Mouse (Mus musculus): ENCODE results near the gene Col6a3. TPM values are rescaled to one million over a fixed set of nuclear protein-coding genes. Genes with fewer than 3 reads are reported as not detected.

Col6a3 gene
- polyA plus RNA-seq, 1 experiment, result 19.2 TPM

DNA sequence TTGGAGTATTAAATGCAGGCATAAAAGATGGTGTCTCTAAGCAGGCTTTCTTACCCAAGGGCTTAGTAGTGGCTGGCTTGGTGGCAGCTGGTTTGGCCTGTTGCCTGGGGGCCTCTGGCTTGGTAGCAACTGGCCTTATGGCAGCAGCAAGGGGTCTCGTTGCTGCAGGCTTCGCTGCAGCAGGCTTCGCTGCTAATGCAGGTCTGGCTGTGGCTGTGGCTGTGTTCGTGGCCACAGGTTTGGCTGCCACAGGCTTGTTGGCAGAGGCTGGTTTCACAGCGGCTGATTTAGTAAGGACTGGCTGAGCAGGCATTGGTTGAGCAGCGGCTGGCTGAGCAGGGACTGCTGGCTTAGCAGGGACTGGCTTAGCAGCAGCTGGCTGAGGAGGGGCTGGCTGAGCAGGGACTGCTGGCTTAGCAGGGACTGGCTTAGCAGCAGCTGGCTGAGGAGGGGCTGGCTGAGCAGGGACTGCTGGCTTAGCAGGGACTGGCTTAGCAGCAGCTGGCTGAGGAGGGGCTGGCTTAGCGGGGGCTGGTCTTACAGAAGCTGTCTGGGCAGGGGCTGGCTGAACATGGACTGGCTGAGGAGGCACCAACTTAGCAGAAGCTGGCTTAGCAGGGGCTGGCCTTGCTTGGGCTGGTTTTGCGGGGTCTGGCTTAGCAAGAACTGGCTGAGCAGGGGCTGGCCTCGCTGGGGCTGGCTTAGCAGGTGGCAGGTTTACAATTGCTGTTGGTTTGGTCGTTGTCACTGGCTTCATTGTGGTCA, 68.1 kb downstream of the Col6a3 start:
- no peaks in the 10 kb centered on the region for H3K4me1 ChIP-seq (ENCODE audit: control insufficient read depth, insufficient read depth, insufficient read length, low read length)
- no peaks in the 10 kb centered on the region for H3K27me3 ChIP-seq (ENCODE audit: control insufficient read depth, insufficient read depth, low read length)
- no peak overlapping the region for H3K4me3 ChIP-seq (ENCODE audit: low read depth, low read length)
- H3K27ac ChIP-seq (ENCODE audit: insufficient read depth, low read depth, low read length), result no peak overlapping the region
- WGBS, result 27% methylated on average over 10 of the region's 10 CpGs
- H3K36me3 ChIP-seq (ENCODE audit: control insufficient read depth, insufficient read depth, low read length), result no peaks in the 10 kb centered on the region
- TF ChIP-seq POLR2A (IDR thresholded peaks at IDR 0.05; ENCODE audit: low read depth, low read length), result no peak
- no peak for TF ChIP-seq CTCF (IDR thresholded peaks at IDR 0.05; ENCODE audit: extremely low read depth, insufficient read length, insufficient replicate concordance, low read depth, low read length)

DNA sequence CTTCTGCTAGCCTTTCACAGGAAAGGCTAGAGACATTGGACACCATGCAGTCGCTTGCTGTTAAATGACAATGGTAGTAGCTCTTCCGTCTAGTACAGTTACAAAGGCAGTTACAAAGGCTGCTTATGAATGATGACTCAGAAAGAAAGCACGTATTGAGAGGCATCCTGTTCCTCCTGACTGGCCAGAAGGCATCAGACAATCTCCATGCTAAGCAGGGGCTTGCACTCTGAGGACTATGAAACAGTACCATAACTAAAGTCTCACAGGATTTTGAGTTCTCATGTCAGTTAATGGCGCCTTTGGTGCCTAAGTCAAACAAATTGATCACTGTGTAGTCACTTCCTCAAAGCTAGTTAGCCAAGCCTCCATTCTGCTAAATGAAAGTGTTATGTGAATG, 72.6 kb downstream of the Col6a3 start:
- Histone ChIP-seq H3K36me3 (ENCODE audit: control insufficient read depth, insufficient read depth, low read length) (no peaks in the 10 kb centered on the region), H3K27me3 (ENCODE audit: control insufficient read depth, insufficient read depth, low read length) (no peaks in the 10 kb centered on the region), H3K4me1 (ENCODE audit: control insufficient read depth, insufficient read depth, insufficient read length, low read length) (no peaks in the 10 kb centered on the region), H3K4me3 (ENCODE audit: low read depth, low read length) (no peak overlapping the region), H3K27ac (ENCODE audit: insufficient read depth, low read depth, low read length) (no peak overlapping the region)
- TF ChIP-seq POLR2A (IDR thresholded peaks at IDR 0.05; ENCODE audit: low read depth, low read length) (no peak), CTCF (IDR thresholded peaks at IDR 0.05; ENCODE audit: extremely low read depth, insufficient read length, insufficient replicate concordance, low read depth, low read length) (no peak)
- 66% methylated on average over 4 of the region's 4 CpGs for WGBS

DNA sequence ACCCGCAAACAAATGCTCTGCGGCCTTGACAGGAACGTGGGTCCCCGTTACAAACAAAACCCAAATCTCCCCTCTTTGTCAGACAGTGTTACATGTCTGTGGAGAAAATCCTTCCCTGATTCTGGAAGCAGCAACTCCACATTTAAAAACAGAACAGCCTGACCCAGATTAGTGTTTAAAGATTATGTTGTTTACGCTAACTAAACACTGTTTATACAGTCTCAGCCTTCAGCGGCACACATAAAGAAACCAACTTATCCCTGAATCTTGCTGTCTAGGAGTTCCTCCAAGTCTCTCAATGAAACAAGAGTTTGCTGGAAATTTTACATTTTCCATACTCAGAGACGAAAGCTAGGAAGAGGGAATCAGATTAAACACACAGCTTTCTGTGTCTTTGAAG, 73.7 kb downstream of the Col6a3 start:
- Histone ChIP-seq H3K4me3 (ENCODE audit: low read depth, low read length) (no peak overlapping the region), H3K4me1 (ENCODE audit: control insufficient read depth, insufficient read depth, insufficient read length, low read length) (no peaks in the 10 kb centered on the region), H3K36me3 (ENCODE audit: control insufficient read depth, insufficient read depth, low read length) (no peaks in the 10 kb centered on the region), H3K27ac (ENCODE audit: insufficient read depth, low read depth, low read length) (no peak overlapping the region; the same call in 1 of the 2 replicates), H3K27me3 (ENCODE audit: control insufficient read depth, insufficient read depth, low read length) (no peaks in the 10 kb centered on the region)
- TF ChIP-seq POLR2A (IDR thresholded peaks at IDR 0.05; ENCODE audit: low read depth, low read length) (no peak), CTCF (IDR thresholded peaks at IDR 0.05; ENCODE audit: extremely low read depth, insufficient read length, insufficient replicate concordance, low read depth, low read length) (no peak)
- 59% methylated on average over 7 of the region's 7 CpGs for WGBS

DNA sequence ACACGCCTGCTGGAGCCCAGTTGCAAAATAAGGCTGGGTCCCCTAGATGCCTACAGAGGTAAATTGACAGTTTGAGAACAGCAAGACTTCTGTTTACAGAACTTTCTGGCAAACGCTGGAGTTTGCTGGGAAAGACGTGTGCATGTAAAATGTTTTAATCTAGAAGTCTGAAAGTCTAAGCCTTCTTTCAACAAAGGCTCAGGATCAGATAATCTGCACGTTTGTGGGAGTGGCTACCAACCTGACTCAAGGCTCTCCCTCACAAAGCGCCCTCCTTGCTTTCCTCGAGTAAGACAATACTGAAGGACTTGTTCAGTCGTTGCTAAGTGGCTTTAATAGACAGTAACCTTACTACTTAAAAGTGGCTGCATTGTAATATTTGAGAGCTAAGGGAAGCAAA, 74.5 kb downstream of the Col6a3 start:
- Histone ChIP-seq H3K27ac (ENCODE audit: insufficient read depth, low read depth, low read length) (no peak overlapping the region), H3K36me3 (ENCODE audit: control insufficient read depth, insufficient read depth, low read length) (no peaks in the 10 kb centered on the region), H3K4me3 (ENCODE audit: low read depth, low read length) (no peak overlapping the region), H3K27me3 (ENCODE audit: control insufficient read depth, insufficient read depth, low read length) (no peaks in the 10 kb centered on the region), H3K4me1 (ENCODE audit: control insufficient read depth, insufficient read depth, insufficient read length, low read length) (no peaks in the 10 kb centered on the region)
- TF ChIP-seq CTCF (IDR thresholded peaks at IDR 0.05; ENCODE audit: extremely low read depth, insufficient read length, insufficient replicate concordance, low read depth, low read length), result no peak
- no peak for TF ChIP-seq POLR2A (IDR thresholded peaks at IDR 0.05; ENCODE audit: low read depth, low read length)
- WGBS, result 20% methylated on average over 7 of the region's 7 CpGs

DNA sequence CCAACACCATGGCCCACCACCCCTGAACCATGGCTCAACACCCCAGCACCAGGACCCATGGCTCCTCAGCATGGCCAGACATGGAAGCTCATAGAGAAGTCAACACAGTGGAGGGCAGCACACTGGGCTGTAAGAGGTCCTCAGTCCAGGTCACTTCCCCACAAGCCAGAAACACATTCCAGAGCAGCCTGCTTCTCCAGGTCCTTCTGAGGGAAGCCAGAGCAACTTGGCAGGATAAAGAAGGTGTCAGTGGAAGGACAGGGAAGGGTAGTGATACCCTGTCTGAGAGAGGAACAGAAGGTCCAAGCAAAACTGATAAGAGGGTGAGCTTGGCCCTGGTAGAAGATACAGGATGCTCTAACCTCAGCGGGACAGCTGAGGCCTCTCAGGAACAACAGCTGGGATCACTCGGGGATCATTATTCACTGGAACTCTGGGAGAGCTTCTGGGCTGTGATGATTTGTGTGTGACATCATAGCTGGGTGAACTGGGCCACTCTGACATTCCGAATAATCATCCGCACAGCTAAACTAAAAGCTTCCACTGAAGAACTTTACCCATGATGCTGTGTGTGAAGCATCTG, 85.6 kb downstream of the Col6a3 start:
- WGBS, result 74% methylated on average over 4 of the region's 4 CpGs
- Histone ChIP-seq H3K27me3 (ENCODE audit: control insufficient read depth, insufficient read depth, low read length) (no peaks in the 10 kb centered on the region), H3K4me1 (ENCODE audit: control insufficient read depth, insufficient read depth, insufficient read length, low read length) (no peaks in the 10 kb centered on the region), H3K27ac (ENCODE audit: insufficient read depth, low read depth, low read length) (no peak overlapping the region), H3K36me3 (ENCODE audit: control insufficient read depth, insufficient read depth, low read length) (no peaks in the 10 kb centered on the region), H3K4me3 (ENCODE audit: low read depth, low read length) (no peak overlapping the region)
- no peak for TF ChIP-seq CTCF (IDR thresholded peaks at IDR 0.05; ENCODE audit: extremely low read depth, insufficient read length, insufficient replicate concordance, low read depth, low read length)
- TF ChIP-seq POLR2A (IDR thresholded peaks at IDR 0.05; ENCODE audit: low read depth, low read length), result no peak

DNA sequence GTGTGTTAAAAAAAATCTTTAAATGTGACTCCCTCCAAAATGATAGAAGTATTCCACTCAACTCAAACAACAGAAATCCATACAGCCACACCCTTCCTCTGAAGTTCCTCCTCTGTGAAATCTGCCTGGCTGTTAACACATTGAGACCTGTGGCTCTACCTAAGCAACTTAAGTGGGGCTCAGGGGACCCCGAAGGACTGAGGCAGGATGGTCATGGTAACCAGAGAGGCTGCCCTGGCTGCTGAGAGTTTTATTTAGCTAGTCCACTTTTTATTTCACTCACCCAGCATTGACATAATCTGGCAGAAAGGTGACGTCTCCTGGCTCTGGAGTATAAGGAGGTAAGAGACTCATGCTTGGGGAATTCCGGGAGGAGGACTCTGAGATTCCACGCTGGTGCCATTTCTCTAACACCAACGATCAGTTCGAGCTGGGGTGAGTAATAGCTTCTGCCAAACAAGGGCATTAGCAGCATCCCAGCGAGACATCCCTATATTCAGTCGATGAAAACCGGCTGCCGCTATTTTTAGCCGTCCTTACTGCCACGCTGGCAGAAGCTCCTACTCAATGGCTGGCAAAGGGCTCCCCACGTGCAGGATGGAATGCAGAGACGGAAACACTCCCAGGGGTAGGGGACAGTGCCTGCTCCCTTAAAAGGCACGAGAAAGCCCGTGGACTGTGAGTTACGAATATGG, 89.8 kb downstream of the Col6a3 start:
- no peak for TF ChIP-seq CTCF (IDR thresholded peaks at IDR 0.05; ENCODE audit: extremely low read depth, insufficient read length, insufficient replicate concordance, low read depth, low read length)
- TF ChIP-seq POLR2A (IDR thresholded peaks at IDR 0.05; ENCODE audit: low read depth, low read length), result no peak
- Histone ChIP-seq H3K36me3 (ENCODE audit: control insufficient read depth, insufficient read depth, low read length) (no peaks in the 10 kb centered on the region), H3K27ac (ENCODE audit: insufficient read depth, low read depth, low read length) (0 out of 2 replicates have a peak overlapping the region, but pooled peaks have one; percentile 15), H3K27me3 (ENCODE audit: control insufficient read depth, insufficient read depth, low read length) (no peaks in the 10 kb centered on the region), H3K4me3 (ENCODE audit: low read depth, low read length) (no peak overlapping the region), H3K4me1 (ENCODE audit: control insufficient read depth, insufficient read depth, insufficient read length, low read length) (no peaks in the 10 kb centered on the region)
- 55% methylated on average over 17 of the region's 17 CpGs for WGBS

DNA sequence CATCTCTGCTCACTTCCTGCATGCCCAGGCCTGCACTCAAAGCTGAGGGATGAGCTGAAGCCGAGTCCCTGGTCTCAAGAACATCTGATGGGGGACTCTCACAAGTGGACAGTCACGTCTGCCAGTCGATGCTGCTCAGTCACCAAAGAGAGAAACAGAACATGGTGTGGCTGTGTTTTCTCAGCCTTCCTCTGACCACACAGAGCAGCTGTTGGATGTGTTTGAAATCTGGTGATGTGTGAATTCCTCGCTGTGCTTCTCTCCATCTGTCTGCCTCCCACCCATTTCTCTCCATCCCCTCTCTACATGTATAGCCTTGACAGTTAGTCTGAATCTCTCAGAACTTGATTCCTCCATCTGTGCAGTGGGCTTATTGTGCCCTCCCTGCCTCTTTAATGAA, 92.5 kb downstream of the Col6a3 start:
- Histone ChIP-seq H3K4me1 (ENCODE audit: control insufficient read depth, insufficient read depth, insufficient read length, low read length) (no peaks in the 10 kb centered on the region), H3K27me3 (ENCODE audit: control insufficient read depth, insufficient read depth, low read length) (no peaks in the 10 kb centered on the region), H3K4me3 (ENCODE audit: low read depth, low read length) (no peak overlapping the region), H3K27ac (ENCODE audit: insufficient read depth, low read depth, low read length) (no peak overlapping the region), H3K36me3 (ENCODE audit: control insufficient read depth, insufficient read depth, low read length) (no peaks in the 10 kb centered on the region)
- TF ChIP-seq POLR2A (IDR thresholded peaks at IDR 0.05; ENCODE audit: low read depth, low read length), result no peak
- 67% methylated on average over 4 of the region's 4 CpGs for WGBS

Measured in small intestine, adult 2 months (tissue).